Mouse (Mus musculus): ENCODE results near the gene Emc4. TPM values are rescaled to one million over a fixed set of nuclear protein-coding genes. Genes with fewer than 3 reads are reported as not detected.

Gene Emc4
- polyA plus RNA-seq, 1 experiment from 2014 or later = 103 TPM

DNA sequence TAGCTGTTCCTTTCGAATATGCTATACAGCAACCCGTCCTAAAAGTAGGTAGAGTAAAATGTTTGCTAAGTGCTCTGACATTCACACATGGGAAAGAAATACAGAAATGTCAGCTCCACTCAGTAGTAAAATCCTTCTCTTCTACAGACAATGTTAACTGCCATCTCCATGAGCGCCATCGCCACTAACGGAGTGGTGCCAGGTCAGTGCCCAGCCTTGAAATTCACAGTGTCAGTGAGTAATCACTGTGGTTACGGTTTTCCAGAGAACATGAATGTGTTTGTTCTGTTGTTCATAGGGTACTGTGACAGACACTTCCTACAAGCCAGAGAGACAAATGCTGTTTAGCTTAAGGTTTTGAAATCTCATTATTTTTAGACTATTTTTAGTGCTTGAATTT lies 30.6 kb downstream of the Emc4 start:
- Histone ChIP-seq H3K36me3 (peaks cover 34% of the 10 kb centered on the region), H3K27me3 (no peaks in the 10 kb centered on the region)
- 92% methylated on average over 6 of the region's 6 CpGs for WGBS

DNA sequence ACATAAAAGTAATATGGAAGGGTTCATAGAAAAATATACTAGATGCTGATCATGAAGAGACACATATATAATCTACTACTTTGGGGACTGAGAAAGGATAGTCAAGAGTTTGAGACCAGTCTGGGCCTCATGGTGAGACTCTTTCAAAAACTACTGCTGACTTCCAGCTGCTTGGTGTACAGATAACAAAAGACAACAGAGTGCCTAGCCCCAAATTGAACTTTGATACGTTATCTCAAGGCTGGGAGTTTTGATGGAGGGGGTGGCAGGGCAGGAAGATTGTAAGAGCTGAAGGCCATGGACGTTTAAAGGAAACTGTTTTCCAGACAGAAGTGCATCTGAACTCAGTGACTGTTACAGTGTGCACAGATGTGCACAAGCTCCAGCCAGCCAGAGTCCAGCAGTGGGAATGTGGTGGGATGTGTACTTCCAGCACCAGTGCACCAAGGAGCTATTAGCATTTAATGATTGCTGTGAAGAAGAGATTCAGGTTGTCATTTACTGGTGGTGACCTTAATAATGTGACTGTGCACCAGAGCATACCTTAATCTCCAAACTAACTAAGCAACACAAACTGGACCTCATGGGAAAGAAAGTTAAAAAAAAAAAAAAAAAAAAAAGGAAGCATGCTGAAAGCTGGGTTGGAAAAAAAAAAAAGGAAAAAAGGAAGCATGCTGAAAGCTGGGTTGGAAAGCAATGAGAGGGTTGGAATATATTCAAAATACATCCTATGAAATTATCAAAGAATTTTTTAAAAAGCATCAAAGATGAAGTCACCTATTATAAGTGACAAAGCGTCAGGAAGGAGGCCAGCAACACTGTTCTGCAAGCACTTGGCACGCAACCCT lies 35.6 kb downstream of the Emc4 start:
- no peak overlapping the region for H3K9ac ChIP-seq (replicated peaks)
- no peak for ATAC-seq (ENCODE audit: insufficient number of reproducible peaks, insufficient read depth, low FRiP score, low TSS enrichment, low read depth)
- no peak overlapping the region for H3K27ac ChIP-seq
- no peaks in the 10 kb centered on the region for H3K27me3 ChIP-seq
- H3K4me3 ChIP-seq (replicated peaks) = no peak overlapping the region
- H3K36me3 ChIP-seq = peaks cover 19% of the 10 kb centered on the region
- no peaks in the 10 kb centered on the region for H3K4me1 ChIP-seq (replicated peaks)
- 71% methylated on average over 4 of the region's 4 CpGs for WGBS
- H3K9me3 ChIP-seq = no peaks in the 10 kb centered on the region
- no peak overlapping the region for H3K4me2 ChIP-seq

More for the DNA sequence above, 30.6 kb downstream of the Emc4 start:
- Histone ChIP-seq H3K4me1 (replicated peaks) (no peaks in the 10 kb centered on the region), H3K9me3 (no peaks in the 10 kb centered on the region), H3K27ac (no peak overlapping the region), H3K9ac (replicated peaks) (no peak overlapping the region), H3K4me3 (replicated peaks) (no peak overlapping the region), H3K4me2 (no peak overlapping the region)
- no peak for ATAC-seq (ENCODE audit: insufficient number of reproducible peaks, insufficient read depth, low FRiP score, low TSS enrichment, low read depth)

DNA sequence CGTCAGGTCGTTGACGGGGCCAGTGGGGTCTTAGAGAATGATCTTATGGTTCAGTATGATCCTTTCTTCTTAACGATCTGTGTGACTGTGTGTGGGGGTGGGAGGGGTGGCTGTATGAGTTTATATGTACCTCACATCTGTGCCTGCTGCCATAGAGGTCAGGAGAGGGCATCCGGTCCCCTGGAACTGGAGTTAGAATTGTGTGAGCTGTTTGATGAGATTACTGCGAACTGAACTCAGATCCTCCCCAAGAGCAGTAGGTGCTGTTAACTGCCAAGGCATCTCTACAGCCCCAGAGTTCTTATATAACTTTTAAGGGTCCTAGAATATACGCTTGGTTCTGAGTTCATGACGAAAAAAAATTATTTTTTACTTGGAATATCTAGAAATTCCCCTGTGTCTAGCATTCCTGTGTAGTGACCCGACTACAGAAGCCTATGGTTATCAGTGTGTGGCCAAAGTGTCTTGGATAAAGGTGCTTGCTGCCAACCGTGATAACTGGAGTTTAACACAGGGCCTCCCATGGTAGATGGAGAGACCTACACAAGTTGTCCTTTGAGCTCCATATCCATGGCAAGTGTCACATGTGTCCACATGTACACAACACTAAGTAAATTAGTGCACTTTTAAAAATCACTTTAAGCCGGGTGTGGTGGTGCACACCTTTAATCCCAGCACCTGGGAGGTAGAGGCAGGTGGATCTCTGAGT lies 39.6 kb downstream of the Emc4 start:
- H3K9ac ChIP-seq (replicated peaks) = no peak overlapping the region

DNA sequence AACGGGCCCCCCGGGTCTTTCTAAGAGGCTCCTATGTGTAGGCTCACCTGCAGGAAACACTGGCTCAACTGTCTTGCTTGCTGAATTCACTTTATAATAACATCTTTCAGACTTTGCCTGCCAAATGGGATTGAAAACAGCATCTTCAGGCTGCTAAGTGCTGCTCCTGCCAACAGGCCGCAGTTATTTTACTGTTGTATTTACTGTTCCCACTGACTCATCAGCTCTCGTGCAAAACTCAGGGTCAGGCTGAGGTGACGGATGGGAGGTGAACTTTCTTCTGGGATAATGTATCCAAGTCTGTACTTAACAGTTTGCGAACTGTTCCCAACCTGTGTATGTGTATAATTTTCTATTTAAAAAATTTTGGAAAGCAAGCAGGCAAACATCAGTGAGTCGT lies 48.9 kb downstream of the Emc4 start:
- WGBS = 79% methylated on average over 7 of the region's 7 CpGs
- Histone ChIP-seq H3K4me3 (replicated peaks) (no peak overlapping the region), H3K4me2 (no peak overlapping the region), H3K36me3 (no peaks in the 10 kb centered on the region), H3K27ac (no peak overlapping the region), H3K9me3 (no peaks in the 10 kb centered on the region), H3K9ac (replicated peaks) (no peak overlapping the region), H3K4me1 (replicated peaks) (no peaks in the 10 kb centered on the region), H3K27me3 (no peaks in the 10 kb centered on the region)
- no peak for ATAC-seq (ENCODE audit: insufficient number of reproducible peaks, insufficient read depth, low FRiP score, low TSS enrichment, low read depth)

More for the DNA sequence above, 39.6 kb downstream of the Emc4 start:
- H3K4me1 ChIP-seq (replicated peaks) = no peaks in the 10 kb centered on the region
- 66% methylated on average over 11 of the region's 11 CpGs for WGBS
- no peak for ATAC-seq (ENCODE audit: insufficient number of reproducible peaks, insufficient read depth, low FRiP score, low TSS enrichment, low read depth)
- H3K27me3 ChIP-seq = no peaks in the 10 kb centered on the region
- no peak overlapping the region for H3K27ac ChIP-seq
- no peak overlapping the region for H3K4me3 ChIP-seq (replicated peaks)
- H3K4me2 ChIP-seq = no peak overlapping the region
- H3K9me3 ChIP-seq = no peaks in the 10 kb centered on the region
- no peaks in the 10 kb centered on the region for H3K36me3 ChIP-seq

DNA sequence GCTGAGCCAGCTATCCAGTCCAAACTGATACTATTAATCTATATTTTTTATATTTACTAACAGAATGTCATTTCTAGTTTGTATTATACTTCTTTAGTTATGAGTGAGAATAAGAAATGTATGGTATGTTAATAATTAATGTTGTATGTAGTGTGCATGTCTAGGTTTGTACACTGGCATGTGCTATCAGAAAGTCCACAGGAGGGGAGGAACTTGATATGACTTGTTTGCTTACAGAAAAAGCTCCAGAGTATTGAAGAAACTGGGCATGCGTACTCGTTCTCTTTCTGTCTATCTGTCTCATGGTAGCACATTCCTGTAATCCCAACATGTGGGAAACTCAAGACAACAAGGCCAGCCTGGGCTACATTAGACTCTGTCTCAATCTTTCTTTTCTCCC lies 49.6 kb downstream of the Emc4 start:
- 92% methylated on average over 2 of the region's 2 CpGs for WGBS
- ATAC-seq (ENCODE audit: insufficient number of reproducible peaks, insufficient read depth, low FRiP score, low TSS enrichment, low read depth) = no peak
- Histone ChIP-seq H3K36me3 (no peaks in the 10 kb centered on the region), H3K27ac (no peak overlapping the region), H3K27me3 (no peaks in the 10 kb centered on the region), H3K9me3 (no peaks in the 10 kb centered on the region), H3K4me2 (no peak overlapping the region), H3K4me1 (replicated peaks) (no peaks in the 10 kb centered on the region), H3K4me3 (replicated peaks) (no peak overlapping the region), H3K9ac (replicated peaks) (no peak overlapping the region)

DNA sequence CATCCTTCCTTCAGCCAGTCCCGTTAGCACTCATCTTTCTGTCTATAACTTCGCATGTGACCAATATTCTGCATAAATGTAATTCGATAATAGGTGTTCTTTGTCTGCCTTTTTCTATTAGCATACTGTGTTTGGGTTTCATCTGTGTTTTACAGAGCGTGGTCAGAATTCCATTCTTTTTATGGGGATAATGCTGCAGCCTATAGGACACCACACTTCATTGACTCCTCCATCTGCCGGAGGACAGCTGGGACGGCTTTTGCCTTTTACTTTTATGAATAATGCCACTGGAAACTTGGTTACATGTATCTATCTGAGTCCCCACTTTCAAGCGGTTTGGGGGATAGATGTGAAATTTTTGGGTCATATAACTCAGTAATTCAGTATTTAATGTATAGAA lies 52.2 kb downstream of the Emc4 start:
- no peak for ATAC-seq (ENCODE audit: insufficient number of reproducible peaks, insufficient read depth, low FRiP score, low TSS enrichment, low read depth)
- no peaks in the 10 kb centered on the region for H3K9me3 ChIP-seq
- no peaks in the 10 kb centered on the region for H3K4me1 ChIP-seq (replicated peaks)

More for the DNA sequence above, 52.2 kb downstream of the Emc4 start:
- Histone ChIP-seq H3K4me2 (no peak overlapping the region), H3K9ac (replicated peaks) (no peak overlapping the region), H3K36me3 (no peaks in the 10 kb centered on the region), H3K27ac (no peak overlapping the region), H3K27me3 (no peaks in the 10 kb centered on the region), H3K4me3 (replicated peaks) (no peak overlapping the region)
- whole genome bisulfite sequencing = 90% methylated on average over 7 of the region's 7 CpGs

Other genes starting within 250 kb of the Emc4 start
- gene Olfr1316, start 233.1 kb downstream of the Emc4 start, polyA plus RNA-seq (2016; fragmentation: Nextera tagmentation; extraction: Ambion mirVana) = not detected in 2 replicates
- not detected in 2 replicates for gene Olfr1317, start 227.7 kb downstream of the Emc4 start, polyA plus RNA-seq (2016; fragmentation: Nextera tagmentation; extraction: Ambion mirVana)
- not detected in 2 replicates for gene Olfr1318, start 213.8 kb downstream of the Emc4 start, polyA plus RNA-seq (2016; fragmentation: Nextera tagmentation; extraction: Ambion mirVana)
- 12.9 and 14.0 TPM in 2 replicates for gene Lpcat4, start 128.6 kb downstream of the Emc4 start, polyA plus RNA-seq (2016; fragmentation: Nextera tagmentation; extraction: Ambion mirVana)
- gene Nutm1, start 108.7 kb downstream of the Emc4 start, polyA plus RNA-seq (2016; fragmentation: Nextera tagmentation; extraction: Ambion mirVana) = 0.10 TPM in 2 replicates
- gene Nop10, start 106.1 kb downstream of the Emc4 start, polyA plus RNA-seq (2016; fragmentation: Nextera tagmentation; extraction: Ambion mirVana) = 170 and 181 TPM in 2 replicates
- 10.6 and 11.4 TPM in 2 replicates for gene Slc12a6, start 102.2 kb downstream of the Emc4 start, polyA plus RNA-seq (2016; fragmentation: Nextera tagmentation; extraction: Ambion mirVana)
- not detected in 2 replicates for gene Gm21985, start 101.7 kb downstream of the Emc4 start, polyA plus RNA-seq (2016; fragmentation: Nextera tagmentation; extraction: Ambion mirVana)
- 50.8 and 55.8 TPM in 2 replicates for gene Katnbl1, start 11.2 kb upstream of the Emc4 start, polyA plus RNA-seq (2016; fragmentation: Nextera tagmentation; extraction: Ambion mirVana)
- gene Emc7, start 87.0 kb upstream of the Emc4 start, polyA plus RNA-seq (2016; fragmentation: Nextera tagmentation; extraction: Ambion mirVana) = 11.2 and 12.1 TPM in 2 replicates
- not detected in 2 replicates for gene Chrm5, start 112.7 kb upstream of the Emc4 start, polyA plus RNA-seq (2016; fragmentation: Nextera tagmentation; extraction: Ambion mirVana)
- gene Aven, start 124.9 kb upstream of the Emc4 start, polyA plus RNA-seq (2016; fragmentation: Nextera tagmentation; extraction: Ambion mirVana) = 10.1 and 11.8 TPM in 2 replicates